Mouse (Mus musculus) kidney, adult 8-10 months (tissue): Measurements from ENCODE around the gene Foxo4.

Experiments used
- DNase-seq, 2 experiments: peaks; one replicate each; pipeline ENCODE4 v3.0.0; 2022

Foxo4 gene

GRCm38 (mm10) chrX:101299055-101299454 is 44.7 kb downstream of the Foxo4 start, which contains the start of gene Nlgn3:
Nlgn3 (plus strand) TSS chrX:101299168.
- no peak for DNase-seq

GRCm38 (mm10) chrX:101299473-101300426 is 45.4 kb downstream of the Foxo4 start:
- no peak for DNase-seq

- DNase-seq = no peak
Observed at GRCm38 (mm10) chrX:101300427-101301030, 46.2 kb downstream of the Foxo4 start.

- DNase-seq = no peak
Observed at GRCm38 (mm10) chrX:101301654-101302053, 47.3 kb downstream of the Foxo4 start.

DNA sequence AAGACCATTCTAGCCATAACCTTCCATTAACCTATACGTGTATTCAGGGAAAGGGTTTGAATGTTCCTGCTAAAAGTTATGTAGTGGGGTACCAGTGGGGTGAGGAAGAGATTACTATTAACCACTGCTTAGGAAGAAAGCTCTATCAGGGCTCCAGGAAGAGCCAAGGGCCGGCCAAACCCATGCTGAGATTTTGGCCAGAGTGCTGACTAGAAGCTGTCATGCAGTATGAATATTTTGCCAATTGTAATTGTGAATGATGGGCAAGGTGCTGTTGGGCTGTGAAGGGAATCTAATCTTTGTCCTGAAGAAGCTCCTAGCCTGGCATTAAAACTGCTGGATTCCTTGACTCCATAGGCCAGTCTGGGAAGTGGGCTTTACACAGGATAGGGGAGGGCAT is 50.3 kb downstream of the Foxo4 start:
- no peak for DNase-seq

- DNase-seq = no peak
Observed at GRCm38 (mm10) chrX:101309299-101309698, 55.0 kb downstream of the Foxo4 start.
